Mouse (Mus musculus): ENCODE results near the gene Casp1. TPM values are rescaled to one million over a fixed set of nuclear protein-coding genes. Genes with fewer than 3 reads are reported as not detected.

The Casp1 gene
- total and polyA plus RNA-seq, 3 experiments, result 66.0 to 138 (median 90.3) TPM

- Histone ChIP-seq H3K27me3 (replicated peaks) (no peaks in the 10 kb centered on the region), H3K79me2 (replicated peaks; ENCODE audit: control insufficient read depth, extremely low read depth, insufficient read depth, poor library complexity, severe bottlenecking) (no peaks in the 10 kb centered on the region), H3K36me3 (replicated peaks in 1 of 2; ENCODE audit: control insufficient read depth in 1 of 2, insufficient read depth in 1 of 2, low read length in 1 of 2) (no peaks in the 10 kb centered on the region), H3K4me3 (replicated peaks in 1 of 3; ENCODE audit: low read depth in 2 of 3, low read length in 2 of 3, poor library complexity in 1 of 3) (no peak within 1 kb of the TSS), H3K27ac (ENCODE audit: insufficient read depth, low read depth) (no peak within 1 kb of the TSS), H3K9me3 (replicated peaks; ENCODE audit: low read length) (no peaks in the 10 kb centered on the region), H3K4me2 (ENCODE audit: insufficient read depth, low read depth, poor library complexity, severe bottlenecking) (peak within 1 kb of the TSS; percentile 56; the same call in 1 of the 2 replicates), H3K4me1 (ENCODE audit: control insufficient read depth in 1 of 2, insufficient read depth in 2 of 2) (no peaks in the 10 kb centered on the region), H3K9ac (ENCODE audit: insufficient read depth, low read depth) (peak within 1 kb of the TSS; percentile 39; the same call in 1 of the 2 replicates)
- in situ Hi-C loops (cut with MboI; ENCODE audit: low pct_ligation_motif_present, low pct_unique_long_range_greater_than_20kb, low sequenced_read_pairs) (no loop called here), dilution Hi-C loops (cut with MboI; ENCODE audit: extremely low pct_ligation_motif_present, extremely low pct_unique_long_range_greater_than_20kb, low sequenced_read_pairs) (no loop called here)
- TF ChIP-seq MYC (IDR thresholded peaks at IDR 0.05; ENCODE audit: low read depth, low read length), result no peak
- TF ChIP-seq KAT2A (IDR thresholded peaks at IDR 0.05; ENCODE audit: insufficient replicate concordance, low read length), result no peak
- no peak for TF ChIP-seq MAZ (IDR thresholded peaks at IDR 0.05; ENCODE audit: low read depth, low read length)
- TF ChIP-seq ZMIZ1 (IDR thresholded peaks at IDR 0.05; ENCODE audit: low read depth, low read length), result no peak
- TF ChIP-seq ETS1 (conservative IDR thresholded peaks at IDR 0.05; ENCODE audit: low read depth, low read length), result no peak
- TF ChIP-seq IRF4 (IDR thresholded peaks at IDR 0.05; ENCODE audit: low read depth, low read length), result no peak
- no peak for TF ChIP-seq MXI1 (IDR thresholded peaks at IDR 0.05; ENCODE audit: low read depth, low read length)
- TF ChIP-seq ZNF384 (IDR thresholded peaks at IDR 0.05; ENCODE audit: low read depth, low read length), result no peak
- no peak for TF ChIP-seq GABPA (IDR thresholded peaks at IDR 0.05; ENCODE audit: insufficient replicate concordance, low read depth, low read length)
- no peak for DNase-seq (ENCODE audit: extremely low read depth)
These were observed 47.1 kb downstream of the Casp1 start, which contains the start of gene Casp12 for GRCm38 (mm10) chr9:5345291-5345898. Gene Casp12 (plus strand): TSS chr9:5345430.

GRCm38 (mm10) chr9:5347381-5347780 lies 49.1 kb downstream of the Casp1 start:
- no peaks in the 10 kb centered on the region for H3K27me3 ChIP-seq (replicated peaks)
- no peaks in the 10 kb centered on the region for H3K9me3 ChIP-seq (replicated peaks; ENCODE audit: low read length)
- H3K27ac ChIP-seq (ENCODE audit: insufficient read depth, low read depth), result no peak overlapping the region
- H3K9ac ChIP-seq (ENCODE audit: insufficient read depth, low read depth), result no peak overlapping the region
- H3K4me2 ChIP-seq (ENCODE audit: insufficient read depth, low read depth, poor library complexity, severe bottlenecking), result no peak overlapping the region
- no peaks in the 10 kb centered on the region for H3K79me2 ChIP-seq (replicated peaks; ENCODE audit: control insufficient read depth, extremely low read depth, insufficient read depth, poor library complexity, severe bottlenecking)
- no peaks in the 10 kb centered on the region for H3K36me3 ChIP-seq (replicated peaks in 1 of 2; ENCODE audit: control insufficient read depth in 1 of 2, insufficient read depth in 1 of 2, low read length in 1 of 2)
- TF ChIP-seq MXI1 (IDR thresholded peaks at IDR 0.05; ENCODE audit: low read depth, low read length) (no peak), JUN (IDR thresholded peaks at IDR 0.05; ENCODE audit: insufficient read depth, low read depth, low read length) (no peak), MAX (IDR thresholded peaks at IDR 0.05; ENCODE audit: low read length) (no peak), E2F4 (IDR thresholded peaks at IDR 0.05; ENCODE audit: insufficient replicate concordance, low read depth, low read length) (no peak), CTCF (conservative IDR thresholded peaks at IDR 0.05 in 1 of 2, IDR thresholded peaks at IDR 0.05 in 1 of 2; ENCODE audit: low read depth in 2 of 2, low read length in 2 of 2) (no peak), EP300 (IDR thresholded peaks at IDR 0.05; ENCODE audit: low read length) (no peak), ZMIZ1 (IDR thresholded peaks at IDR 0.05; ENCODE audit: low read depth, low read length) (no peak), RCOR1 (conservative IDR thresholded peaks at IDR 0.05; ENCODE audit: low read depth, low read length) (no peak), UBTF (IDR thresholded peaks at IDR 0.05; ENCODE audit: low read depth, low read length) (no peak), MYC (IDR thresholded peaks at IDR 0.05; ENCODE audit: low read depth, low read length) (no peak), CHD2 (IDR thresholded peaks at IDR 0.05; ENCODE audit: low read length) (no peak), POLR2A (IDR thresholded peaks at IDR 0.05; ENCODE audit: low read depth, low read length) (no peak)
- no peaks in the 10 kb centered on the region for H3K4me1 ChIP-seq (ENCODE audit: control insufficient read depth in 1 of 2, insufficient read depth in 2 of 2)
- in situ Hi-C loops (cut with MboI; ENCODE audit: low pct_ligation_motif_present, low pct_unique_long_range_greater_than_20kb, low sequenced_read_pairs), result no loop called here
- dilution Hi-C loops (cut with MboI; ENCODE audit: extremely low pct_ligation_motif_present, extremely low pct_unique_long_range_greater_than_20kb, low sequenced_read_pairs), result no loop called here
- no peak overlapping the region for H3K4me3 ChIP-seq (replicated peaks in 1 of 3; ENCODE audit: low read depth in 2 of 3, low read length in 2 of 3, poor library complexity in 1 of 3)
- DNase-seq (ENCODE audit: extremely low read depth), result no peak
